Mouse (Mus musculus) MEL (cell line): ENCODE data around the gene Capn3. TPM values are rescaled to one million over a fixed set of nuclear protein-coding genes. Genes with fewer than 3 reads are reported as not detected.
A peak's percentile ranks its signal among the peaks of the same experiment; 100 is the strongest.

Experiments
- DNase-seq: peaks from one replicate; pipeline ENCODE4 v3.0.0; 2011; ENCODE audit warnings: low read depth, low spot score
- H3K27ac ChIP-seq: 2 replicates; pipeline ENCODE4 v1.5.1; 2012; ENCODE audit warnings: low read depth, mild to moderate bottlenecking, control low read depth, low read length, moderate library complexity; ENCODE audit not compliant: control insufficient read depth
- H3K27me3 ChIP-seq, 2 experiments: fragments of 150-350 bp in 1 of 2; sonication (generic) in 1 of 2; 2 replicates each; pipeline ENCODE4 v1.6.1; 2012; ENCODE audit warnings: low read length in 2 of 2, mild to moderate bottlenecking in 2 of 2, improper control_type of control experiment in 1 of 2, moderate library complexity in 1 of 2; ENCODE audit not compliant: insufficient read depth in 2 of 2, control insufficient read depth in 1 of 2
- H3K36me3 ChIP-seq, 2 experiments: 2 replicates each; pipeline ENCODE4 v1.6.1; 2012 to 2014; ENCODE audit warnings: low read length in 2 of 2, improper control_type of control experiment in 1 of 2, inconsistent platforms in 1 of 2, mild to moderate bottlenecking in 1 of 2; ENCODE audit not compliant: insufficient read depth in 2 of 2, control insufficient read depth in 1 of 2
- H3K4me1 ChIP-seq, 2 experiments: fragments of 150-350 bp in 1 of 2; sonication (generic) in 1 of 2; 2 replicates each; pipeline ENCODE4 v1.6.1; 2012; ENCODE audit warnings: low read length in 2 of 2, improper control_type of control experiment in 1 of 2, mild to moderate bottlenecking in 1 of 2; ENCODE audit not compliant: insufficient read depth in 2 of 2, control insufficient read depth in 1 of 2
- H3K4me3 ChIP-seq, 2 experiments: fragments of 150-350 bp in 1 of 2; sonication (generic) in 1 of 2; 2 replicates each; pipeline ENCODE4 v1.5.1; 2012; ENCODE audit warnings: low read depth in 2 of 2, low read length in 2 of 2, mild to moderate bottlenecking in 2 of 2, moderate library complexity in 2 of 2, control low read depth in 1 of 2, improper control_type of control experiment in 1 of 2; ENCODE audit not compliant: control insufficient read depth in 1 of 2, insufficient read depth in 1 of 2
- H3K79me2 ChIP-seq: 2 replicates; pipeline ENCODE4 v1.6.1; 2012; ENCODE audit warnings: mild to moderate bottlenecking, low read length, moderate library complexity; ENCODE audit not compliant: control insufficient read depth, poor library complexity, insufficient read depth
- H3K9ac ChIP-seq: 2 replicates; pipeline ENCODE4 v1.6.1; 2012; ENCODE audit warnings: low read depth, mild to moderate bottlenecking, control low read depth, low read length, moderate library complexity; ENCODE audit not compliant: control insufficient read depth, poor library complexity, severe bottlenecking
- H3K9me3 ChIP-seq: fragments of 150-350 bp; sonication (generic); replicated peaks from 2 replicates; pipeline ENCODE4 v1.6.1; 2012; ENCODE audit warnings: mild to moderate bottlenecking, low read length, improper control_type of control experiment, moderate library complexity; ENCODE audit not compliant: insufficient read depth
- EP300 ChIP-seq, 2 experiments: IDR thresholded peaks; 2 replicates each; pipeline ENCODE4 v1.6.1; 2011; ENCODE audit warnings: improper control_type of control experiment in 2 of 2, low read length in 2 of 2, low read depth in 1 of 2, mild to moderate bottlenecking in 1 of 2
- GATA1 ChIP-seq: IDR thresholded peaks from 2 replicates; pipeline ENCODE4 v1.6.1; 2011; ENCODE audit warnings: low read depth, low read length, improper control_type of control experiment
- RCOR1 ChIP-seq: IDR thresholded peaks from 2 replicates; pipeline ENCODE4 v1.6.1; 2012; ENCODE audit warnings: low read depth, mild to moderate bottlenecking, inconsistent platforms, low read length, improper control_type of control experiment
- ZNF384 ChIP-seq: IDR thresholded peaks from 2 replicates; pipeline ENCODE4 v1.6.1; 2012; ENCODE audit warnings: low read depth, mild to moderate bottlenecking, inconsistent platforms, low read length, improper control_type of control experiment
- polyA plus RNA-seq, 2 experiments: library from polyadenylated mRNA; stranded (reverse) in 1 of 2; unstranded in 1 of 2; fragments of >175 nt in 1 of 2; fragments of >200 nt in 1 of 2; gene quantifications; 2 replicates each; pipeline versions ENCODE4 v1.2.1 to v1.2.4; 2012; ENCODE audit warnings: low replicate concordance in 2 of 2, low read depth in 1 of 2; ENCODE audit not compliant: insufficient read length in 2 of 2, insufficient read depth in 1 of 2, missing spikeins in 1 of 2
- total RNA-seq: library from RNA; depleted of rRNA; stranded (reverse); fragments of 300-350 nt; gene quantifications from 2 replicates; pipeline ENCODE4 v1.2.3, GENCODE M21; 2012; rRNA removed

Capn3 gene
- total and polyA plus RNA-seq, 3 experiments = not detected

- no peaks in the 10 kb centered on the region for H3K9me3 ChIP-seq
- H3K9ac ChIP-seq = no peak overlapping the region
- peaks cover 2 to 8% of the 10 kb centered on the region in 2 experiments; a peak in 2 of 4 replicates for H3K4me1 ChIP-seq
- no peak overlapping the region for H3K4me3 ChIP-seq
- no peak overlapping the region for H3K27ac ChIP-seq
- DNase-seq = peak; percentile 65
- no peak for TF ChIP-seq ZNF384
- peak; percentile 44 to 52; a peak in 1 of 4 replicates for TF ChIP-seq EP300 (IDR thresholded peaks at IDR 0.05; ENCODE audit: low read depth in 1 of 2, low read length in 2 of 2)
- peak; percentile 34; the same call in 1 of the 2 replicates for TF ChIP-seq RCOR1
- TF ChIP-seq GATA1 = 0 out of 2 replicates have a peak, but pooled peaks have one; percentile 32
- H3K27me3 ChIP-seq = no peaks in the 10 kb centered on the region
- H3K79me2 ChIP-seq = peaks cover 1% of the 10 kb centered on the region; the same call in 1 of the 2 replicates
- H3K36me3 ChIP-seq = peaks cover 16 to 26% of the 10 kb centered on the region in 2 experiments
Measured at GRCm38 (mm10) chr2:120544732-120545131, 88.9 kb downstream of the Capn3 start.

Other genes with a start within 250 kb of the Capn3 start
- not detected in 2 replicates for gene Pla2g4e, start 210.7 kb upstream of the Capn3 start, total RNA-seq
- not detected for gene Pla2g4e, start 210.7 kb upstream of the Capn3 start, polyA plus RNA-seq
- gene Pla2g4d, start 166.8 kb upstream of the Capn3 start, total RNA-seq = not detected in 2 replicates
- gene Pla2g4d, start 166.8 kb upstream of the Capn3 start, polyA plus RNA-seq = not detected
- 0.07 TPM in 1 of 2 replicates, not detected in the other for gene Pla2g4f, start 141.9 kb upstream of the Capn3 start, total RNA-seq
- not detected for gene Pla2g4f, start 141.9 kb upstream of the Capn3 start, polyA plus RNA-seq
- 20.8 and 20.9 TPM in 2 replicates for gene Vps39, start 102.9 kb upstream of the Capn3 start, total RNA-seq
- 10 to 100 TPM in 1 of 2 experiments, not detected in 1; 19.6 TPM for gene Vps39, start 102.9 kb upstream of the Capn3 start, polyA plus RNA-seq
- 2.0 and 3.1 TPM in 2 replicates for gene Ganc, start 52.1 kb upstream of the Capn3 start, total RNA-seq
- gene Ganc, start 52.1 kb upstream of the Capn3 start, polyA plus RNA-seq = 1 to 10 TPM in 1 of 2 experiments, not detected in 1; 4.4 TPM
- 26.0 and 28.0 TPM in 2 replicates for gene Tmem87a, start 51.9 kb upstream of the Capn3 start, total RNA-seq
- gene Tmem87a, start 51.9 kb upstream of the Capn3 start, polyA plus RNA-seq = 10 to 100 TPM in 1 of 2 experiments, not detected in 1; 23.9 TPM
- 63.9 and 78.8 TPM in 2 replicates for gene Zfp106, start 107.8 kb downstream of the Capn3 start, total RNA-seq
- 100 to 1,000 TPM in 1 of 2 experiments, 10 to 100 TPM in 1; 80.6 to 130 TPM for gene Zfp106, start 107.8 kb downstream of the Capn3 start, polyA plus RNA-seq
- 41.5 and 50.8 TPM in 2 replicates for gene Snap23, start 111.7 kb downstream of the Capn3 start, total RNA-seq
- gene Snap23, start 111.7 kb downstream of the Capn3 start, polyA plus RNA-seq = 10 to 100 TPM in 1 of 2 experiments, not detected in 1; 81.5 TPM
- 15.8 and 16.7 TPM in 2 replicates for gene Haus2, start 153.4 kb downstream of the Capn3 start, total RNA-seq
- 10 to 100 TPM in 1 of 2 experiments, not detected in 1; 14.5 TPM for gene Haus2, start 153.4 kb downstream of the Capn3 start, polyA plus RNA-seq
- 8.1 and 11.1 TPM in 2 replicates for gene Lrrc57, start 153.5 kb downstream of the Capn3 start, total RNA-seq
- gene Lrrc57, start 153.5 kb downstream of the Capn3 start, polyA plus RNA-seq = 10 to 100 TPM in 1 of 2 experiments, not detected in 1; 17.5 TPM
- 0.46 and 0.50 TPM in 2 replicates for gene Stard9, start 173.1 kb downstream of the Capn3 start, total RNA-seq
- 1 to 10 TPM in 1 of 2 experiments, not detected in 1; 1.1 TPM for gene Stard9, start 173.1 kb downstream of the Capn3 start, polyA plus RNA-seq